Mouse (Mus musculus): Measurements from ENCODE around the gene Ppfibp2. TPM values are rescaled to one million over a fixed set of nuclear protein-coding genes. Genes with fewer than 3 reads are reported as not detected.
A peak's percentile ranks its signal among the peaks of the same experiment; 100 is the strongest.

The Ppfibp2 gene
- polyA plus RNA-seq, 1 experiment from 2014 or later: 7.1 TPM

DNA sequence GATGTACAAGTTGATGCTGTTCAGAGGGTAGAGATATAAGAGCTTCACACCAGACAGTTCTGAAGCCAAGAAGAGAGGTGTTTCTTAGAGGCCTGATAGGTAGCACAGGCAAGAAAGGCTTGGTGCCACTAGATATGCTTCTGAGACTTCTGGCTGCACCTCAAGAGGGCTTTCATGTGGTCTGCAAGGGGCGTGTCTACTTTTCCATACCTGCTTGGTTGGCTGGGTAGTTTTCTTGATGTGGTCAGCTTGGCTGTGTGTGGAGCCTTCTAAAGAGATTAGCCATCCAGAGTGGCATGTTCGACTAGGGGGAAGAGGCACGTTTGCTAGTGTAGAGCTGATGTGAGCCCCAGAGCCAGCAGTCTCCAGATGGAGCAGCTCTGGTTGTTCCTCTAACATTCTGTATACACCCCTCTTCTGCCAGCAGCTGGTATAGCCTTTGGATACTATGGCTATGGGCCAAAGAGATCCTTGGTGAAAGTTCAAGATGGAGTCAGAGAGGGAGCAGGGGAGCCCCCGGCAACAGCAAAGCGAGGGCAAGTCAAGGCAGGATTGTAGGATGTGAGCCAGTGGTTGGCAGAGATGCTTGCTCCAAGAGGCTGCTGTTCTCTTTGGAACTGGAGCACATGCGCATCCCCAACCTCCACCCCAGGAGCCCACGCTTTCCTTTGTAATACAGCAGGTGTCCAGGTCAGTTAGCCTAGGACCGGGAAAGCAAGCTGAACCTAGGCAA lies 64.3 kb downstream of the Ppfibp2 start:
- 89% methylated on average over 8 of the region's 8 CpGs for WGBS
- ATAC-seq (ENCODE audit: low FRiP score, low TSS enrichment): no peak

DNA sequence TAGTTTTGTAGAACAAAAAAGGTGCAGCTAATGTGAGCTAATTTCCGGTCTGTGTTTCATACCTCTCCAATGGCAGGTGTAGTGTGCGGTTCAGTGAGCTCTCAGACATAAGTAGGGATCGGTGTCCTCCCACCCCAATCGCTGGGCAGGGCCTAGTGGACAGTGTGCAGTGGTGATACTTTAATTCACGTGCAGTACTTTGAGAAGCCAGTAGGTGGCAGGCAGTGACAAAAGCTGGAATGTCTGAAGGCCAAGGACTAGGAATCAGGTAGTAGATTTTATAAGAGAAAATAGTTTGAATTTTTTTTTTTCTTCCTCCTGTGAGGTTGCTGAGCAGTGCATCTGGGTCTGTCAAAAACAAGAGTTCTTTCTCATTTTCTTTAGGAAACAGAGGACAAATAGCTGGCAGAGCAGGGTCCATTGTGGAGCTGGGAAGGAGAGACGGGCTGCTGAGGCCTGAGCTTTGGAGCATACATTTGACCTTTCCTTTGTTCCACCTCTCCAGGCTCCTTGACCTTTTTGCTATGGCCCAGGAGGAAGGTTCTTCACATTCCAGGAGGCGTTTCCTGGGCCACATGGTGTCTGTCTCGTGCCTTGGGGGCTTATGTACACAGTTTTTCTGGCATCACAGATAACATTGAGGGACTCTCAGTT lies 66.3 kb downstream of the Ppfibp2 start:
- no peak overlapping the region for H3K4me3 ChIP-seq (ENCODE audit: low read length)
- H3K9me3 ChIP-seq (ENCODE audit: low read length): no peaks in the 10 kb centered on the region
- no peak overlapping the region for H3K4me2 ChIP-seq (replicated peaks; ENCODE audit: low read depth, low read length)
- WGBS: 16% methylated on average over 8 of the region's 8 CpGs
- H3K36me3 ChIP-seq (ENCODE audit: insufficient read depth, low read length): no peaks in the 10 kb centered on the region
- H3K27me3 ChIP-seq (ENCODE audit: insufficient read depth, low read length): no peaks in the 10 kb centered on the region
- peak; percentile 79 for ATAC-seq (ENCODE audit: low FRiP score, low TSS enrichment)
- H3K4me1 ChIP-seq (ENCODE audit: insufficient read depth, low read length): peaks cover 32% of the 10 kb centered on the region
- H3K27ac ChIP-seq (ENCODE audit: low read length): no peak overlapping the region
- no peak overlapping the region for H3K9ac ChIP-seq (replicated peaks; ENCODE audit: low read length)

More for the DNA sequence above, 64.3 kb downstream of the Ppfibp2 start:
- no peak overlapping the region for H3K4me2 ChIP-seq (replicated peaks; ENCODE audit: low read depth, low read length)
- no peak overlapping the region for H3K9ac ChIP-seq (replicated peaks; ENCODE audit: low read length)
- peaks cover 14% of the 10 kb centered on the region for H3K4me1 ChIP-seq (ENCODE audit: insufficient read depth, low read length)
- no peak overlapping the region for H3K27ac ChIP-seq (ENCODE audit: low read length)
- no peaks in the 10 kb centered on the region for H3K27me3 ChIP-seq (ENCODE audit: insufficient read depth, low read length)
- no peak overlapping the region for H3K4me3 ChIP-seq (ENCODE audit: low read length)
- no peaks in the 10 kb centered on the region for H3K36me3 ChIP-seq (ENCODE audit: insufficient read depth, low read length)
- H3K9me3 ChIP-seq (ENCODE audit: low read length): no peaks in the 10 kb centered on the region

DNA sequence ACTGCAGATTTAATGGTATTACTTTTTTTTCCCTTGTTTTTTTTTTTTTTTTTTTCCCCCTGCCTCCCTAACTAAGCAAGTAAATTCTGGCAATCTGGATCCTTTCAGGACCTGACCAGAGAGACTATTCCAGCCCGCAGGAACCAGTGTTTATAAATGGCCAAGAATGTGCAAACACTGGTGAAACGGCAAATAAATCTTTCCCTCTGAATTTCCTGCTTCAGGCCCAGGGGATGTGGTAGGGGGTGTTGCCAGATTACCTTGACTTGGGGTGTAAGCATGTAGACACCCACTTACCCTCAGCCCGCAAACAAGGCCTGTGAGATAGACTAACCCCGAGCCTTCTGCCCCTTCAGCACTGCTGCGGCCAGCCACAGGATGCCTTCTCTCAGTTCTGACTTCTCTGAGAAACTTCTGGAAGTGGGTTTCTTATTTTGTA lies 66.9 kb downstream of the Ppfibp2 start:
- Histone ChIP-seq H3K4me3 (ENCODE audit: low read length) (no peak overlapping the region), H3K9ac (replicated peaks; ENCODE audit: low read length) (no peak overlapping the region), H3K36me3 (ENCODE audit: insufficient read depth, low read length) (no peaks in the 10 kb centered on the region), H3K4me2 (replicated peaks; ENCODE audit: low read depth, low read length) (no peak overlapping the region), H3K27me3 (ENCODE audit: insufficient read depth, low read length) (no peaks in the 10 kb centered on the region), H3K27ac (ENCODE audit: low read length) (no peak overlapping the region), H3K4me1 (ENCODE audit: insufficient read depth, low read length) (peaks cover 38% of the 10 kb centered on the region), H3K9me3 (ENCODE audit: low read length) (no peaks in the 10 kb centered on the region)
- WGBS: 65% methylated on average over 5 of the region's 5 CpGs
- ATAC-seq (ENCODE audit: low FRiP score, low TSS enrichment): no peak

DNA sequence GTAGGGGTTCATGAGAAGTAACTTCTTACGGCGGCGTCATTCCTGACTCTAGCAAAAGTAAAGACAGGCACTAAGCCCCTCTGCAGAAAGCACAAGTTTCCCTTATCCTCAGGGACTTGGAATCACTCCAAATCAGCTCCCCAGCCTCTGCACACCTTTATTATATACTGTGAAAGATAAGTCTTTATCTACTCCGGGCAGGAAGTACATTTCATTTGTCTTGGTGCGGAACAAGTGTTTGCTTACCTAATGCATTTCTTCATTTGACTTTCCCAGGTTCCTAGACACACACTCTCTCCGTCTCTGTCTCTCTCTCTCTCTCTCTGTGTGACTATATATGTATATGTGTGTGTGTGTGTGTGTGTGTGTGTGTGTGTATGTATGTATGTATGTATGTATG lies 68.6 kb downstream of the Ppfibp2 start:
- Histone ChIP-seq H3K36me3 (ENCODE audit: insufficient read depth, low read length) (no peaks in the 10 kb centered on the region), H3K27ac (ENCODE audit: low read length) (no peak overlapping the region), H3K27me3 (ENCODE audit: insufficient read depth, low read length) (no peaks in the 10 kb centered on the region), H3K9ac (replicated peaks; ENCODE audit: low read length) (no peak overlapping the region), H3K4me3 (ENCODE audit: low read length) (no peak overlapping the region), H3K4me2 (replicated peaks; ENCODE audit: low read depth, low read length) (no peak overlapping the region), H3K4me1 (ENCODE audit: insufficient read depth, low read length) (peaks cover 41% of the 10 kb centered on the region), H3K9me3 (ENCODE audit: low read length) (no peaks in the 10 kb centered on the region)
- 74% methylated on average over 6 of the region's 6 CpGs for WGBS
- no peak for ATAC-seq (ENCODE audit: low FRiP score, low TSS enrichment)

DNA sequence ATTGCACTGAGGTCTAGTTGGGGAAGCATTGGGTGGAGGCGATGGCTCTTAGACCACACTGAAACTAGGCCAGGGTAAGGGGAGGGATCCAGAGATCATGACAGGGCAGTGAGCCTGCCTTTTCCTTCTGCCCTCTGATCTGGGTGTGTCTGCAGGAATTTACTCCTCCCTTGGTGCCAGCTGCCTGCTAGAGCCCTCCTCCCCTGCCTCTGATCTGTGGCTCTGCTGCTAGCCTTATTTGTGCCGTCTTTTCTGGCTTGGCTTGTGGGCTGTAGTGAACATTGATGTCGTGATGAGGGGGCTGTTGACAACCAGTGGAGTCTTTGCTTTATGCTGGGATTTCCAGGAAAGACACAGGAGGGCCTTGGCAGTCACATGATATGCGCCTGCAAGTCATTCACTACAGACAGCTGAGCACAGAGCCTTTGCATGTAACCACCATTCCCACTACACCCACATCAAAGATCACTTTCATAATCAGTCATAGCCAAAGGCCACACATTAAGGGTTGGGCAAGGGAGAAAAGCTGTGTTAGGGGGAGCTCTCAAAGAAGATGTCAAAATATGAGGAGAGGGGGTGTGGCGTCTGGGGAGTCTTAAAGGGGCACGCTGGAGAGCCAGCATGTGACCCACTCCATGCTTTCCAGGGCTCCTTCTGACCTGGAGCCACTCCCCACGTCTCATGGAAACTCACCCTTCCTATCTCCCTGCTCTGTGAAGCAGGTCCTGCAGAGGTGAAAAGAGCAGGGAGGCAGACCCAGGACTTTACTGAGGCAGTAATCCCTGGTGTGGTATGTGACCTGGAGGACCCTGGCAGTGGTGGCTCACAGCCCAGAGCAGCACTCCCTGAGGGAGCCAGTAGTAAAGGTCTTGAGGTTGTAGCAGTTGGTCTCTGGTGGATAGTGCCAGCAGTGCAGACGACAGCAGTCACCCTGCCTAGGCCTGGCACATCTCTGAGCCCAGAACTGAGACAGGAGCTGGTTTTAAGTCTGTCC lies 69.4 kb downstream of the Ppfibp2 start:
- no peak overlapping the region for H3K4me3 ChIP-seq (ENCODE audit: low read length)
- peak overlapping the region; percentile 88 for H3K27ac ChIP-seq (ENCODE audit: low read length)
- H3K36me3 ChIP-seq (ENCODE audit: insufficient read depth, low read length): no peaks in the 10 kb centered on the region
- peaks cover 41% of the 10 kb centered on the region for H3K4me1 ChIP-seq (ENCODE audit: insufficient read depth, low read length)
- peak overlapping the region; percentile 24; the same call in 1 of the 2 replicates for H3K9ac ChIP-seq (replicated peaks; ENCODE audit: low read length)
- no peaks in the 10 kb centered on the region for H3K9me3 ChIP-seq (ENCODE audit: low read length)
- H3K4me2 ChIP-seq (replicated peaks; ENCODE audit: low read depth, low read length): peak overlapping the region; percentile 47; the same call in 1 of the 2 replicates
- 33% methylated on average over 8 of the region's 8 CpGs for WGBS
- H3K27me3 ChIP-seq (ENCODE audit: insufficient read depth, low read length): no peaks in the 10 kb centered on the region
- peak; percentile 49 for ATAC-seq (ENCODE audit: low FRiP score, low TSS enrichment)

DNA sequence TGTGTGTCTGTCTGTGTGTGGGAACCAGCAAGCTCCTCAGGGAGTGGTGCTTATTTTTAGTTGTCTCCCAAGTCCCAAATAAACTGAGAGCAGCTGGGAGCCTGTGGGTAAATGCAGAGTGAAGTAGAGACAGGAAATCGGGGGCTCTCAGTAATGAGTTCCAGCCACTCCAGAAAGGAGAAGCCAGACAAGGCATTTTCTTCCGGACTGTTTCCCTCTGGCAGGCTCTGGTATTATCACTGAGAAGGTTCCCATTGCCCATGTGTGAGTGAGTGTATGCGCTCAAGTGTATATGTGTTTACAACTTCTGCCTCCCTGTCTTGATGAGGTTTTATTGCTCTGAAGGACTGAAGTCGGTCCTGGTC lies 70.2 kb downstream of the Ppfibp2 start:
- Histone ChIP-seq H3K27ac (ENCODE audit: low read length) (peak overlapping the region; percentile 88), H3K4me1 (ENCODE audit: insufficient read depth, low read length) (peaks cover 41% of the 10 kb centered on the region), H3K4me3 (ENCODE audit: low read length) (no peak overlapping the region), H3K9ac (replicated peaks; ENCODE audit: low read length) (peak overlapping the region; percentile 49; the same call in 1 of the 2 replicates), H3K4me2 (replicated peaks; ENCODE audit: low read depth, low read length) (peak overlapping the region; percentile 47; the same call in 1 of the 2 replicates), H3K36me3 (ENCODE audit: insufficient read depth, low read length) (no peaks in the 10 kb centered on the region), H3K9me3 (ENCODE audit: low read length) (no peaks in the 10 kb centered on the region), H3K27me3 (ENCODE audit: insufficient read depth, low read length) (no peaks in the 10 kb centered on the region)
- ATAC-seq (ENCODE audit: low FRiP score, low TSS enrichment): peak; percentile 0; the same call in 1 of the 2 replicates
- 18% methylated on average over 4 of the region's 4 CpGs for WGBS

DNA sequence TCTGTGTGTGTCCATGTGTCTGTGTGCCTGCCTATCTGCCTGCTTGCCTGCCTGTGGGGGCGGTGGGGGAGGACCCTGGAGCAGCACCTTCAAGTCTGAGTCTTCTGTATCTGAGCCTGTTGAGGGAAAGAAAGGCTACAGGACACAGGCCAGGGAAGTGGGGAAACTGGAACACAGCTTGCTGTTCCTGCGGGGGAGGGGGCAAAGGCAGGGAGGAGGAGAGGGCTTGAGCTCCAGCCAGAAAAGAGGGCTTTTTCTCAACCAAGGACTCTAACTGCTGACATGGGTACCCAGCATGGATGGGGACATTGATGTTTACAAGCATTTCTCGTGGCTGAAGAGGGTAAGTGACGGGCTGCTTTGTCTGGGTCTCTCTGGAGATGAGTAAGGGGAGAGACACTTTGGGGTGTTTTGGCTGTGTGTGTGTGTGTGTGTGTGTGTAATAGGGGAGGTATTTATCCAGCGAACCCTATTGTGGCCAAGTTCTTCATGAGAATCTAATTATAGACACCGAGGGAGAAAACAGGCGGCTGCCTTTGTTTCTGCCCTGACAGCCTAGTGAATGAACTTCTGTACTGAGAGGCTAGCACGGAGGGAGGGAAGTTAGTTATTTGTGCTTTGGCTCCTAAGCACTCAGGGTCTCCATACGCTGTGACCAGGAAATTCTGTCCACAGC lies 70.7 kb downstream of the Ppfibp2 start:
- Histone ChIP-seq H3K36me3 (ENCODE audit: insufficient read depth, low read length) (no peaks in the 10 kb centered on the region), H3K9ac (replicated peaks; ENCODE audit: low read length) (peak overlapping the region; percentile 49), H3K9me3 (ENCODE audit: low read length) (no peaks in the 10 kb centered on the region), H3K4me2 (replicated peaks; ENCODE audit: low read depth, low read length) (peak overlapping the region; percentile 47), H3K27me3 (ENCODE audit: insufficient read depth, low read length) (no peaks in the 10 kb centered on the region), H3K4me3 (ENCODE audit: low read length) (peak overlapping the region; percentile 33), H3K4me1 (ENCODE audit: insufficient read depth, low read length) (peaks cover 41% of the 10 kb centered on the region), H3K27ac (ENCODE audit: low read length) (peak overlapping the region; percentile 88)
- 25% methylated on average over 9 of the region's 9 CpGs for WGBS
- peak; percentile 21 for ATAC-seq (ENCODE audit: low FRiP score, low TSS enrichment)

DNA sequence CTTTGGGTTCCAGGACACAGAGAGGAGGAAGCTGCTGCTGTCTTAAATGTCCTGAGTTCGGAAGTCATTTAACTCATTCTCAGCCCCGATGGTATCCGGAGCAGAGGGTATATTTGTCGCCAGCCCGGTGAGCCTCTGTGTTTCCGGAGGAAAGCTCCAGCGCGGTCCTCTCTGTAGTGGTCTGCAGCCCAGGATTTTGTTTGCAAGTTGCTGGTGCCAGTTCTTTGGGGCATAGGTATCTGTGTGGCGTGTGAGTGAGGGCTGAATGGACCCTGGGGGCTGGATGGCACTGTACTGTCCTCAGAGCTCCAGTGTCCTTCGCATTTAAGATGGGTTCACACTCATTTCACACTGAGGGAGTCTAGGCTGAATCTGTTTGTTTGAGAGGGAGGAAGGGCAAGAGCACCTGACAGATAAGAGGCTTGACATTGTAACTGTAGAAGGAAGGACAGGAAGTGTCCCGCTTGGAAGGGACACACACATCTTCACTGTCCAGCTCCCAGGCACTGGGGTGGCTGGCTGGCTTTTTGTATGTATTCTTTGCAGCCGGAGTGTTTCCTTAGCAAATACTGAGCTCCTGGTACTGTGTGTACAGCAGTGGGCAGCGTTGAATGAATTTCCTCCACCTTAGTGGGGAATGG lies 71.4 kb downstream of the Ppfibp2 start:
- ATAC-seq (ENCODE audit: low FRiP score, low TSS enrichment): no peak
- H3K9me3 ChIP-seq (ENCODE audit: low read length): no peaks in the 10 kb centered on the region
- H3K4me3 ChIP-seq (ENCODE audit: low read length): peak overlapping the region; percentile 33
- peak overlapping the region; percentile 47 for H3K4me2 ChIP-seq (replicated peaks; ENCODE audit: low read depth, low read length)
- H3K36me3 ChIP-seq (ENCODE audit: insufficient read depth, low read length): no peaks in the 10 kb centered on the region
- no peaks in the 10 kb centered on the region for H3K27me3 ChIP-seq (ENCODE audit: insufficient read depth, low read length)
- WGBS: 51% methylated on average over 13 of the region's 13 CpGs
- H3K4me1 ChIP-seq (ENCODE audit: insufficient read depth, low read length): peaks cover 37% of the 10 kb centered on the region
- peak overlapping the region; percentile 49 for H3K9ac ChIP-seq (replicated peaks; ENCODE audit: low read length)
- H3K27ac ChIP-seq (ENCODE audit: low read length): peak overlapping the region; percentile 88

DNA sequence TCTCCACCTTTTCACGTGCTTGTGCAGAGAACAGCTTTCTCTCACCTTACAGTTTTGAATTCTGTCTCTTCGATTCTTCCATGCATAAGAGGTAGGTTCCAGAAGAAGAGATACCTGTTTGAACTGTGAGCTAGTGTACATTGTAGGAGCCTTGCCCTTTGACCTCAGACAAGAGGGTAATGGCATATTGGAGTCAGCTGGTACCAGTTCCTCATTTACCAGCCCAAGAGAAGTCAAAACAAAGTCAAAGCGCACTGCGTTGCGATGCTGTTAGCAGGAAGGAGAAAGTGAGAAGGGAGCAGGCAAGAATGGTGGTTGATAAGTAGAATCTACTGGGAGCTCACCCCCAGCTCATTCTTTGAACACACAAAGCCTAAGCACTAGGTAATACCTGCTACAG lies 73.5 kb downstream of the Ppfibp2 start:
- WGBS: 82% methylated on average over 5 of the region's 5 CpGs
- Histone ChIP-seq H3K9ac (replicated peaks; ENCODE audit: low read length) (no peak overlapping the region), H3K36me3 (ENCODE audit: insufficient read depth, low read length) (no peaks in the 10 kb centered on the region), H3K9me3 (ENCODE audit: low read length) (no peaks in the 10 kb centered on the region), H3K4me2 (replicated peaks; ENCODE audit: low read depth, low read length) (no peak overlapping the region), H3K4me1 (ENCODE audit: insufficient read depth, low read length) (peaks cover 34% of the 10 kb centered on the region), H3K27ac (ENCODE audit: low read length) (no peak overlapping the region), H3K4me3 (ENCODE audit: low read length) (no peak overlapping the region), H3K27me3 (ENCODE audit: insufficient read depth, low read length) (no peaks in the 10 kb centered on the region)
- ATAC-seq (ENCODE audit: low FRiP score, low TSS enrichment): no peak
